Mouse (Mus musculus): ENCODE measurements around the gene Kxd1.

DNA sequence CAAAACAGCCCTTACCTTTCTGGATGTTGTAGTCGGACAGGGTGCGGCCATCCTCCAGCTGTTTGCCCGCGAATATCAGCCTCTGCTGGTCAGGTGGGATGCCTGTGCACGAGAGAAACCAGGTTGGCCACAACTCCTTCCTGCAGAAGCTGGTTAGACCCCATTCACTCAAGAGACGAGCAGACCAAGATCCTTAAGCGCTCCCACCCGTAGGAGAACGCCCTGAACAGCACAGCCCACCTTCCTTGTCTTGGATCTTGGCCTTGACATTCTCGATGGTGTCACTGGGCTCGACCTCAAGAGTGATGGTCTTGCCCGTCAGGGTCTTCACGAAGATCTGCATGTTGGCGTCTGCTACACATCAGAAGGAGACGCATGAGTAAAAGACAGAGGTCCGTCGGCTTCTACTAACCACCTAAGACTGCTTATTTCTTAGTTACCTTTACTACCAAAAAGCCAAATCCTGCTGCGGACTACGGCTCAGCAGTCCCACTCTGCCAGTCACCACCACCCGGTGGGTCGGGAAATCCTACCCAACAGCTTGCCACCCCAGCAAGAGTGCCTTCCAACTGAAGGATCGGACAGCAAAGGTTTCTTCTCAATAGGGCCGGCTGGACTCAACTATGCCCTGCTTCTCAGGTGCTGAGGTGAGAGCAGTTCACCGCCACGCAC lies 18.3 kb downstream of the Kxd1 start:
- TF ChIP-seq POLR2A (IDR thresholded peaks at IDR 0.05; ENCODE audit: borderline replicate concordance, low read depth, low read length) (no peak), CTCF (IDR thresholded peaks at IDR 0.05; ENCODE audit: low read depth, low read length) (no peak)
